Mouse (Mus musculus) E14TG2a.4 (cell line): ENCODE data around the gene Tubgcp2.

Source experiments
- H3K27me3 ChIP-seq: 2 replicates; pipeline ENCODE4 v1.6.1; 2014; ENCODE audit warnings: low read length, control low read depth; ENCODE audit not compliant: insufficient read depth
- H3K36me3 ChIP-seq: 2 replicates; pipeline ENCODE4 v1.6.1; 2014; ENCODE audit warnings: low read length, control low read depth; ENCODE audit not compliant: insufficient read depth
- H3K4me1 ChIP-seq: replicated peaks from 2 replicates; pipeline ENCODE4 v1.6.1; 2014; ENCODE audit warnings: low read depth, low read length, control low read depth
- H3K4me3 ChIP-seq: replicated peaks from 2 replicates; pipeline ENCODE4 v1.5.1; 2014; ENCODE audit warnings: mild to moderate bottlenecking, low read length
- H3K9me3 ChIP-seq: 2 replicates; pipeline ENCODE4 v1.6.1; 2014; ENCODE audit warnings: low read length, control low read depth
- CTCF ChIP-seq: conservative IDR thresholded peaks from 2 replicates; pipeline ENCODE4 v1.5.1; 2014; ENCODE audit warnings: low read length
- NANOG ChIP-seq: IDR thresholded peaks from 2 replicates; pipeline ENCODE4 v1.6.1; 2014; ENCODE audit warnings: borderline replicate concordance, low read length, mixed read lengths
- POU5F1 ChIP-seq: IDR thresholded peaks from 2 replicates; pipeline ENCODE4 v1.6.1; 2014; ENCODE audit warnings: low read length, borderline replicate concordance

The Tubgcp2 gene

DNA sequence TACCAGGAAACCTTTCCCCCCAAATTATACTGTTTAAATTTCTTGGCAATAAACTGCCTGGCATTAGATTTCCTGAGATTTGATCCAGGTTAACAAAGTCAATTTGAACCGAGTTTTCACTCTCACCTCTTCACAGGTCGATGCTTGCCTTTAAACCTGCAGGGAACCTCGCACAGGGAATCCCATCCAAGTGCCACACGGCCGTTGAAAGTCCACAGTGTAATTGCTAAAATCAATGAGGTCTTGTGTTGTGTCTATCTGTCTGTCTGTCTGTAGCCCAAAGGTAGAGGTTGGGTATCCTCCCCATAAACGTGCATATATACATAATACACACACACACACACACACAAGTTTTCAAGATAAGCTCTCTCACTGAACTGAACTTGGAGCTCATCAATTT is 30.9 kb upstream of the Tubgcp2 start:
- H3K4me1 ChIP-seq = peaks cover 22% of the 10 kb centered on the region; the same call in 1 of the 2 replicates
- no peaks in the 10 kb centered on the region for H3K36me3 ChIP-seq
- no peaks in the 10 kb centered on the region for H3K9me3 ChIP-seq
- no peak for TF ChIP-seq CTCF
- no peak for TF ChIP-seq POU5F1
- no peak for TF ChIP-seq NANOG
- no peak overlapping the region for H3K4me3 ChIP-seq
- H3K27me3 ChIP-seq = peaks cover 72% of the 10 kb centered on the region

- H3K9me3 ChIP-seq = no peaks in the 10 kb centered on the region
- H3K4me3 ChIP-seq = no peak overlapping the region
- no peaks in the 10 kb centered on the region for H3K36me3 ChIP-seq
- H3K4me1 ChIP-seq = peaks cover 47% of the 10 kb centered on the region
- TF ChIP-seq NANOG (no peak), CTCF (peak; percentile 70), POU5F1 (no peak)
- H3K27me3 ChIP-seq = peaks cover 81% of the 10 kb centered on the region
Measured at GRCm38 (mm10) chr7:140063092-140063491, 26.6 kb upstream of the Tubgcp2 start.

DNA sequence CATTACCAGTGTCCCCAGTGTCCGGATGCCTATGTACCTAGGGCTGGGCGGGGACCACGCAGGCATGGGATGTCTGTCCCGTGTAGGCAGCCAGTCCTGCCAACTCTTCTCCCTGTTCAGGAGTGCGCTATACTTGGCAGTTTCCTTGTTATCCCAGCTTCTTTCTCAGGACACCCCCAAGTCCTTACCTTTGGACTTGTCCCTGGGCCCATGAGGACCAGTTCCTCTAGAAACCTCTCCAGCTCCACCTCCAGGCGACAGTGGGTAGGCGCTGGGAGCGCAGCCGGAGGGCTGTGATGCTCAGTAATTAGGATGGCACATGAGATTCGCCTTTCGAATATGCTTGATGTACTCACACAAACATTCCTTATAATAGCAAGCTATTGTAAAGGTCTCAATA is 25.8 kb upstream of the Tubgcp2 start:
- Histone ChIP-seq H3K4me3 (peak overlapping the region; percentile 85; the same call in 1 of the 2 replicates), H3K9me3 (no peaks in the 10 kb centered on the region), H3K4me1 (peaks cover 54% of the 10 kb centered on the region), H3K36me3 (no peaks in the 10 kb centered on the region), H3K27me3 (peaks cover 86% of the 10 kb centered on the region)
- TF ChIP-seq NANOG = no peak
- no peak for TF ChIP-seq POU5F1
- TF ChIP-seq CTCF = peak; percentile 30

- no peaks in the 10 kb centered on the region for H3K36me3 ChIP-seq
- H3K4me1 ChIP-seq = peaks cover 59% of the 10 kb centered on the region
Measured at GRCm38 (mm10) chr7:140061832-140062130, 25.3 kb upstream of the Tubgcp2 start.

DNA sequence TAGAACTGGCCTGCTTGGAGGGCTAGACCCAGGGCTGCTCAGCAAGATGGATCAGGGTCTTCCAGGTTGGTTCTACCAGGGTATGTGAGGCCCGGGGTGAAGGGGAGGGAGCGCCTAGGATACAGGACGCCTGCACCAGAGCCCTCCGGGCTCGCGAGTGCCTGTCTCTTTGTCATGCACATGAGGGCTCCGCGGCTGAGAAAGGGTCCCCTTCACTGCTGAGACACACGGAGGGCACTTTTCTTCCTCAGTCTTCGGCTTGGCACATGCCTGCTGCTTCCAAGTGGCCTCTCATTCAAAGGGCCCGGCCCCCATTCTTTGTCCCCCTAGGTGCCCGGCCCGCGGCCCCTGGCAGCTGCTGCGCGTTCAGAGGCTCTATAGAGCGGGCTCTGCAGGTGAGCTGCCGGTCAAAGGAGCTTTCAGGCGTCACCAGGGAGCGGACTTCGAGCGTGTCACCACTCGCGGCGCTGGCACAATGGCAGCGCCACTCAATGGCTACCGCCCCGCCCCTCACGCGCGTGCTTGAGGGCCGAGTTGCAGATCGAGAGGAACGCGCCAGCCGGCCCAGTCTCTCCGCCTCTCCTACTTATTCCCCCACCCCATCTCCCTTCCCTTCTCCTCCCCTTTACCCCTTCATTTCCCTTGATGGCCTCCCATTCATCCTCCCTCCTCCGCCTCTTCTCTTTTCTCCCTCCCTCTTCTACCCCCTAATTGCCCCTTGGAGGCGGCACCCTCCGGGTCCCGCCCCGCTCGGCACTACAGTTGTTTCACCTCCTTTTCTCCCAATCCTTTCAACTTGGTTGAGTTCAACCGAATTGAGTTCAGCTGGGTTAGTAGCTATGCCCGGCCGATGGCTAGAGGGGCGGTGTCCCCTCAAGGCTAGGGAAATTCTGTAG is 24.7 kb upstream of the Tubgcp2 start:
- peaks cover 65% of the 10 kb centered on the region for H3K4me1 ChIP-seq
- H3K9me3 ChIP-seq = no peaks in the 10 kb centered on the region
- peak; percentile 99 for TF ChIP-seq POU5F1
- TF ChIP-seq NANOG = no peak
- TF ChIP-seq CTCF = no peak
- no peaks in the 10 kb centered on the region for H3K36me3 ChIP-seq
- peak overlapping the region; percentile 85 for H3K4me3 ChIP-seq
- H3K27me3 ChIP-seq = peaks cover 95% of the 10 kb centered on the region

More at GRCm38 (mm10) chr7:140061832-140062130, 25.3 kb upstream of the Tubgcp2 start:
- Histone ChIP-seq H3K4me3 (peak overlapping the region; percentile 85), H3K27me3 (peaks cover 92% of the 10 kb centered on the region), H3K9me3 (no peaks in the 10 kb centered on the region)
- TF ChIP-seq CTCF (no peak), NANOG (no peak), POU5F1 (no peak)

GRCm38 (mm10) chr7:140059601-140060000 is 23.1 kb upstream of the Tubgcp2 start:
- TF ChIP-seq POU5F1 (no peak), NANOG (no peak), CTCF (no peak)
- no peaks in the 10 kb centered on the region for H3K36me3 ChIP-seq
- peaks cover 95% of the 10 kb centered on the region for H3K27me3 ChIP-seq
- 0 out of 2 replicates have a peak, but pooled peaks cover 5% of the 10 kb centered on the region for H3K9me3 ChIP-seq
- no peak overlapping the region for H3K4me3 ChIP-seq
- H3K4me1 ChIP-seq = peaks cover 68% of the 10 kb centered on the region

GRCm38 (mm10) chr7:140058528-140058927 is 22.1 kb upstream of the Tubgcp2 start:
- Histone ChIP-seq H3K27me3 (peaks cover 93% of the 10 kb centered on the region), H3K4me1 (peaks cover 68% of the 10 kb centered on the region), H3K4me3 (peak overlapping the region; percentile 73), H3K36me3 (no peaks in the 10 kb centered on the region), H3K9me3 (0 out of 2 replicates have a peak, but pooled peaks cover 5% of the 10 kb centered on the region)
- TF ChIP-seq CTCF (no peak), NANOG (no peak)

- Histone ChIP-seq H3K9me3 (0 out of 2 replicates have a peak, but pooled peaks cover 5% of the 10 kb centered on the region), H3K4me3 (peak overlapping the region; percentile 73), H3K4me1 (peaks cover 65% of the 10 kb centered on the region), H3K27me3 (peaks cover 96% of the 10 kb centered on the region), H3K36me3 (no peaks in the 10 kb centered on the region)
- no peak for TF ChIP-seq NANOG
- no peak for TF ChIP-seq CTCF
- no peak for TF ChIP-seq POU5F1
Measured at GRCm38 (mm10) chr7:140057413-140058407, 21.2 kb upstream of the Tubgcp2 start.
